Mouse (Mus musculus) olfactory bulb, adult 2 months (tissue): ENCODE results near the gene Cyp2d34. TPM values are rescaled to one million over a fixed set of nuclear protein-coding genes. Genes with fewer than 3 reads are reported as not detected.

ENCODE experiments used
- H3K27ac ChIP-seq: fragments of 200-500 bp; 2 replicates; pipeline ENCODE4 v1.5.1; 2012; ENCODE audit warnings: low read depth, low read length; ENCODE audit not compliant: insufficient read depth
- H3K4me1 ChIP-seq: fragments of 200-500 bp; 2 replicates; pipeline ENCODE4 v1.6.1; 2012; ENCODE audit warnings: low read length; ENCODE audit not compliant: control insufficient read depth, insufficient read depth
- H3K4me3 ChIP-seq: fragments of 200-500 bp; 2 replicates; pipeline ENCODE4 v1.5.1; 2012; ENCODE audit warnings: mild to moderate bottlenecking, low read depth, low read length, moderate library complexity; ENCODE audit not compliant: insufficient read depth
- CTCF ChIP-seq: fragments of 200-500 bp; IDR thresholded peaks from 2 replicates; pipeline ENCODE4 v1.5.1; 2012; ENCODE audit warnings: low read depth, mild to moderate bottlenecking, low read length, moderate library complexity; ENCODE audit not compliant: insufficient read depth
- POLR2A ChIP-seq: fragments of 200-500 bp; IDR thresholded peaks from 2 replicates; pipeline ENCODE4 v1.6.1; 2012; ENCODE audit warnings: mild to moderate bottlenecking, low read depth, low read length, moderate library complexity; ENCODE audit not compliant: insufficient read depth
- WGBS: fragments of 180-500 bp; shearing (Covaris S2); methylation state at CpG from one replicate; pipeline ENCODE4 v1.1.7; 2018; 5-methylcytosine and 5-hydroxymethylcytosine counted together
- polyA plus RNA-seq: library from polyadenylated mRNA; stranded (reverse); fragments of >200 nt; gene quantifications from 2 replicates; pipeline ENCODE4 v1.2.4, GENCODE M21; 2012; ENCODE audit warnings: low replicate concordance; ENCODE audit not compliant: missing spikeins, insufficient read depth, insufficient read length

Cyp2d34 gene
- polyA plus RNA-seq, 1 experiment = not detected

- H3K4me1 ChIP-seq = no peaks in the 10 kb centered on the region
- no peak overlapping the region for H3K4me3 ChIP-seq
- no peak overlapping the region for H3K27ac ChIP-seq
- TF ChIP-seq POLR2A = no peak
- no peak for TF ChIP-seq CTCF
- WGBS = 70% methylated on average over 1 of the region's 1 CpGs
Measured at GRCm38 (mm10) chr15:82634976-82635375, 14.2 kb upstream of the Cyp2d34 start.

- H3K4me1 ChIP-seq = no peaks in the 10 kb centered on the region
- no peak overlapping the region for H3K4me3 ChIP-seq
- TF ChIP-seq CTCF (no peak), POLR2A (no peak)
- WGBS = 92% methylated on average over 1 of the region's 1 CpGs
- no peak overlapping the region for H3K27ac ChIP-seq
Measured at GRCm38 (mm10) chr15:82621993-82622392, 1.2 kb upstream of the Cyp2d34 start.

- TF ChIP-seq POLR2A (no peak), CTCF (no peak)
- Histone ChIP-seq H3K27ac (no peak overlapping the region), H3K4me1 (no peaks in the 10 kb centered on the region), H3K4me3 (no peak overlapping the region)
- 98% methylated on average over 9 of the region's 9 CpGs for WGBS
Measured at GRCm38 (mm10) chr15:82618362-82619020, 2.3 kb downstream of the Cyp2d34 start.

- no peak overlapping the region for H3K27ac ChIP-seq
- TF ChIP-seq POLR2A (no peak), CTCF (no peak)
- WGBS = 79% methylated on average over 9 of the region's 9 CpGs
- H3K4me1 ChIP-seq = no peaks in the 10 kb centered on the region
- no peak overlapping the region for H3K4me3 ChIP-seq
Measured at GRCm38 (mm10) chr15:82582621-82583020, 38.1 kb downstream of the Cyp2d34 start.

- no peaks in the 10 kb centered on the region for H3K4me1 ChIP-seq
- 56% methylated on average over 2 of the region's 2 CpGs for WGBS
- H3K4me3 ChIP-seq = no peak overlapping the region
- no peak overlapping the region for H3K27ac ChIP-seq
- TF ChIP-seq CTCF (no peak), POLR2A (no peak)
Measured at GRCm38 (mm10) chr15:82579071-82579470, 41.7 kb downstream of the Cyp2d34 start.

- no peak overlapping the region for H3K4me3 ChIP-seq
- H3K27ac ChIP-seq = no peak overlapping the region
- WGBS = 85% methylated on average over 1 of the region's 1 CpGs
- TF ChIP-seq CTCF = no peak
- TF ChIP-seq POLR2A = no peak
- H3K4me1 ChIP-seq = no peaks in the 10 kb centered on the region
Measured at GRCm38 (mm10) chr15:82572856-82573255, 47.9 kb downstream of the Cyp2d34 start.

Other genes starting within 250 kb of the Cyp2d34 start
- not detected in 2 replicates for gene Cyp2d22, start 240.7 kb downstream of the Cyp2d34 start, polyA plus RNA-seq
- gene Cyp2d11, start 226.9 kb downstream of the Cyp2d34 start, polyA plus RNA-seq = not detected in 2 replicates
- gene Cyp2d10, start 213.8 kb downstream of the Cyp2d34 start, polyA plus RNA-seq = not detected in 2 replicates
- gene Cyp2d9, start 187.5 kb downstream of the Cyp2d34 start, polyA plus RNA-seq = not detected in 2 replicates
- not detected in 2 replicates for gene Cyp2d12, start 65.9 kb downstream of the Cyp2d34 start, polyA plus RNA-seq
- not detected in 2 replicates for gene Cyp2d40, start 143.2 kb upstream of the Cyp2d34 start, polyA plus RNA-seq
- not detected in 2 replicates for gene Cyp2d26, start 173.3 kb upstream of the Cyp2d34 start, polyA plus RNA-seq